Mouse (Mus musculus) embryonic fibroblast, embryonic 13.5 days (primary cell): ENCODE measurements around the gene Ighmbp2.

Source experiments
- CTCF ChIP-seq: IDR thresholded peaks from 2 replicates; pipeline ENCODE4 v1.5.1; 2011; ENCODE audit warnings: mild to moderate bottlenecking, control low read depth, low read length, moderate library complexity, borderline replicate concordance; ENCODE audit not compliant: insufficient read depth
- POLR2A ChIP-seq: IDR thresholded peaks from 2 replicates; pipeline ENCODE4 v1.6.1; 2011; ENCODE audit warnings: low read depth, mild to moderate bottlenecking, control low read depth, low read length, moderate library complexity

DNA sequence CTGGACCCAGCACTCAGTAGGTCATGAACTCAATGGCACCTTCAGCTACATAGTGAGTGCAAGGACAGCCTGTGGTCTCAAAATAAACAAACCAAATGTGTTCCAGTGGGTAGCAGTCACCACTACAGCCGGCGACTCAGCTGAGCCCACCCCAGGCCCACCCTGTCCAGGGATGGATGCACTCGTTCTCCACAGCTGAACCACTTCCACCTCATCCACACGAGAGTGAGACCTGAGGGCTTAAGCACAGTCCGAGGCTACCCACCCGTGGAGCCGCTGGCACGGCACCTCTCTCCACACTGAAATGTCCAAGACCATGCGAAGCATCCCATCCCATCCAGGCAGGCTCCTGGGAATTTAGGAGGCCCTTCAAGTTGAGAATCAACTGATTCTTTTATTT is 13.5 kb downstream of the Ighmbp2 start:
- TF ChIP-seq CTCF = no peak
- no peak for TF ChIP-seq POLR2A
